Comparison of ENCODE assay signal across 20 mouse cellular contexts in genomic region chr5:131512617-131513016, GRCm38 (mm10).
"Had no signal": no experiment of that assay in that cellular context is flagged by ENCODE, and none has a peak within 500 bp of the region (broad histone marks: within the 10 kb centered on the region; RNA-seq: fewer than 3 reads in every experiment).

No protein-coding gene starts in this region.

- H3K27ac ChIP-seq: intestine, embryonic 15.5 days; kidney, embryonic 15.5 days; left cerebral cortex, adult 2 months; liver, embryonic 13.5 days; neural tube, embryonic 12.5 days; neural tube, embryonic 15.5 days; stomach, postnatal 0 days had no signal

- H3K4me3 ChIP-seq: intestine, embryonic 15.5 days; kidney, embryonic 15.5 days; left cerebral cortex, adult 2 months; liver, embryonic 13.5 days; neural tube, embryonic 12.5 days; neural tube, embryonic 15.5 days had no signal

- ATAC-seq: intestine, embryonic 15.5 days had no signal

- H3K9ac ChIP-seq: intestine, embryonic 15.5 days; kidney, embryonic 15.5 days; liver, embryonic 13.5 days; neural tube, embryonic 12.5 days; neural tube, embryonic 15.5 days had no signal

- DNase-seq: kidney, adult 11 months; kidney, adult 8-10 months; kidney, postnatal 10 days; kidney, postnatal 4 days; layer of hippocampus, adult 9-11 months; layer of hippocampus, postnatal 36 days; liver, embryonic 13.5 days; lung, adult 2 months; lung, postnatal 14 days; lung, postnatal 4 days; right cerebral cortex, adult 18-20 months; right cerebral cortex, postnatal 14 days; right cerebral cortex, postnatal 4 days; thymus, postnatal 25 days had no signal

- H3K9me3 ChIP-seq: intestine, embryonic 15.5 days; kidney, embryonic 15.5 days; liver, embryonic 13.5 days; neural tube, embryonic 12.5 days; neural tube, embryonic 15.5 days had no signal

- H3K4me2 ChIP-seq: intestine, embryonic 15.5 days; kidney, embryonic 15.5 days; liver, embryonic 13.5 days; neural tube, embryonic 12.5 days; neural tube, embryonic 15.5 days had no signal

- H3K36me3 ChIP-seq: intestine, embryonic 15.5 days; liver, embryonic 13.5 days; neural tube, embryonic 15.5 days had no signal

- H3K27me3 ChIP-seq: intestine, embryonic 15.5 days; kidney, embryonic 15.5 days; liver, embryonic 13.5 days; neural tube, embryonic 12.5 days; neural tube, embryonic 15.5 days had no signal

- H3K4me1 ChIP-seq: liver, embryonic 13.5 days had no signal
